ENCODE assay signal across 7 mouse cellular contexts in the genomic region with DNA sequence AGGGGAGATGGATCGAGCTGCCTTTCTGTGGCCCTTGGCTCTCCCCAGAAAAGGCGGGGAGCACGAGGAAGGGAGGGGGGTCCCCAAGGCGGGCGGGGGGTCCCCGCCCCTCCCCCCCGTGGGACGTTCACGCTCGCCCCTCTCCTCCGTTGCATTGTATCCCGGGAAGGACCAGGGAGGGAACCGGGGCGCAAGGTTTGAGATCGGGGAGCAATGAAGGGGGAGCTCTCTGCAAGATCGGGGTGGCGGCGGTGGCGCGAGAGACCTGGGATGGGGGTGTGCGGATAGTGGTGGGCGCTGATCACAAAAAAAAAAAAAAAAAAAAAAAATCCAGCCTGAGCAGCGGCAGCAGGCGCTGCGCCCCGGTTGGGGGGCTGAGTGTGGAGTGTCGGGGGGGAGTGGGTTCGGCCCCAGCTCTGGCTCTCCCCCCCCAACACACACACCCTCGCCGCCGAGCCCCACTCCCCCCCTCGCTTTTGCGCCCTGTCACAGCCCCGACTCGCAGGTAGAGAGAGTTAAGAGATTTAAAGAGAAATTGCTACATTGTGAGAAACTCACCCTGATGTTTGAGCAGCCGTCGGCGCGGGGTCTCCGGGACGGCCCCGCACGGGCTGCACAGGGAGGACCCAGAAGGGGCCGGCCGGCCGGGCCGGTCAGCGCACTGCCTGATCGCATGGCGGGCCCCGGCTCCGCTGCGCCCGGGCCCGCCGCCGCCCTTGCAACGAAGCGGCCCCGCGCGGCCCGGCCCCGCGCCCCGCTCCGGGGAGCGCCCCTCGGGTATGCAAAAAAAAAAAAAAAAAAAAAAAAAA. TPM values are rescaled to one million over a fixed set of nuclear protein-coding genes. Genes with fewer than 3 reads are reported as not detected.
DNase-seq lines count a peak whose midpoint lies in the region; ATAC-seq and TF ChIP-seq lines count a peak whose summit lies in the region.

Gene Bicra (minus strand): TSS at position 584 of the 809 bp plus-strand sequence.

- no peaks in the 10 kb centered on the region for H3K27me3 ChIP-seq in limb, embryonic 14.5 days (ENCODE audit: control insufficient read depth, insufficient read depth, low read length)
- no peaks in the 10 kb centered on the region for H3K27me3 ChIP-seq in midbrain, postnatal 0 days (ENCODE audit: insufficient read depth, low read length)

- no peaks in the 10 kb centered on the region for H3K9me3 ChIP-seq in limb, embryonic 14.5 days (ENCODE audit: control insufficient read depth, low read length)
- H3K9me3 ChIP-seq in midbrain, postnatal 0 days (ENCODE audit: low read length), result no peaks in the 10 kb centered on the region

- TF ChIP-seq CTCF in midbrain, postnatal 0 days (IDR thresholded peaks at IDR 0.05), result no peak

- WGBS in limb, embryonic 14.5 days, result under 1% methylated on average over 52 of the region's 69 CpGs
- under 1% methylated on average over 48 of the region's 69 CpGs for WGBS in midbrain, postnatal 0 days

- TF ChIP-seq POLR2A in limb, embryonic 14.5 days (IDR thresholded peaks at IDR 0.05; ENCODE audit: borderline replicate concordance, extremely low read depth, insufficient read depth, insufficient read length), result no peak

- ATAC-seq in limb, embryonic 14.5 days (ENCODE audit: low FRiP score, low read depth), result peak; percentile 82
- ATAC-seq in midbrain, postnatal 0 days (ENCODE audit: low FRiP score), result peak; percentile 78

- no peaks in the 10 kb centered on the region for H3K36me3 ChIP-seq in limb, embryonic 14.5 days (ENCODE audit: control insufficient read depth, insufficient read depth, low read length)
- 0 out of 2 replicates have a peak, but pooled peaks cover 2% of the 10 kb centered on the region for H3K36me3 ChIP-seq in midbrain, postnatal 0 days (ENCODE audit: insufficient read depth, low read length)

- peak; percentile 72 for DNase-seq in adrenal gland, adult 8-10 months
- peak; percentile 81 for DNase-seq in embryo, embryonic 11.5 days (ENCODE audit: low read depth, low spot score)
- DNase-seq in heart, adult 18-20 months, result peak; percentile 86 to 87
- peak; percentile 85 to 87 for DNase-seq in kidney, adult 8-10 months
- DNase-seq in limb, embryonic 14.5 days (ENCODE audit: low spot score), result peak; percentile 85
- peak; percentile 93 for DNase-seq in midbrain, postnatal 0 days (ENCODE audit: low spot score)
- peak; percentile 83 to 88 for DNase-seq in spleen, postnatal 36 days (ENCODE audit: low spot score in 2 of 2)

- H3K27ac ChIP-seq in limb, embryonic 14.5 days (replicated peaks; ENCODE audit: low read depth, low read length), result peak within 1 kb of the TSS; percentile 98
- H3K27ac ChIP-seq in midbrain, postnatal 0 days (ENCODE audit: low read depth, low read length), result peak within 1 kb of the TSS; percentile 100

- peaks cover 41% of the 10 kb centered on the region for H3K4me1 ChIP-seq in limb, embryonic 14.5 days (ENCODE audit: control insufficient read depth, insufficient read depth, low read length)
- H3K4me1 ChIP-seq in midbrain, postnatal 0 days (ENCODE audit: insufficient read depth, low read length), result peaks cover 21% of the 10 kb centered on the region; the same call in 1 of the 2 replicates

- H3K4me2 ChIP-seq in limb, embryonic 14.5 days (replicated peaks; ENCODE audit: low read depth, low read length, severe bottlenecking), result peak within 1 kb of the TSS; percentile 87
- H3K4me2 ChIP-seq in midbrain, postnatal 0 days (ENCODE audit: low read depth, low read length, poor library complexity, severe bottlenecking), result peak within 1 kb of the TSS; percentile 80

- peak within 1 kb of the TSS; percentile 97 for H3K9ac ChIP-seq in limb, embryonic 14.5 days (ENCODE audit: low read depth, low read length, severe bottlenecking)
- peak within 1 kb of the TSS; percentile 98 for H3K9ac ChIP-seq in midbrain, postnatal 0 days (replicated peaks; ENCODE audit: low read length, poor library complexity, severe bottlenecking)

- H3K4me3 ChIP-seq in limb, embryonic 14.5 days (replicated peaks; ENCODE audit: low read length), result peak within 1 kb of the TSS; percentile 84
- H3K4me3 ChIP-seq in midbrain, postnatal 0 days (ENCODE audit: low read depth, low read length), result peak within 1 kb of the TSS; percentile 85

RNA-seq across cellular contexts. Expression of gene Bicra, which starts in this region (rescaled TPM):
- total RNA-seq in adrenal gland, adult 8-10 months (2022), result 10 to 100 TPM in 3 of 4 experiments, 1 to 10 TPM in 1; 7.2 to 16.9 (median 10.6) TPM
- total RNA-seq in heart, adult 18-20 months (2021), result 1 to 10 TPM; 4.2 to 5.9 TPM
- polyA plus RNA-seq in limb, embryonic 14.5 days (2012; rRNA removed), result 20.1 and 26.6 TPM in 2 replicates
- 8.6 and 10.1 TPM in 2 replicates for polyA plus RNA-seq in limb, embryonic 14.5 days (2014; fragmentation: Nextera tagmentation; extraction: Ambion mirVana)
- total RNA-seq in midbrain, postnatal 0 days (2014; rRNA removed), result 6.3 and 7.0 TPM in 2 replicates
- polyA plus RNA-seq in midbrain, postnatal 0 days (2015; fragmentation: Nextera tagmentation; extraction: Ambion mirVana), result 3.1 and 4.1 TPM in 2 replicates

Comparison
In these comparisons a context has a peak if more than half of its experiments do, and no peak if none do; other contexts are left out.
1. Peak in every context shown above with its lines: DNase-seq, ATAC-seq, H3K4me3 ChIP-seq and H3K27ac ChIP-seq.